Mouse (Mus musculus) lung, embryonic 15.5 days (tissue): ENCODE results near the gene Gm14569. TPM values are rescaled to one million over a fixed set of nuclear protein-coding genes. Genes with fewer than 3 reads are reported as not detected.

ENCODE experiments used
- ATAC-seq: fragments of 200-750 bp; cut with Nextera tagmentation; 2 replicates; pipeline ENCODE4 v1.8.0; 2017; ENCODE audit warnings: moderate number of reproducible peaks, borderline replicate concordance; ENCODE audit not compliant: low FRiP score, low TSS enrichment; ENCODE audit errors: extremely low read depth
- H3K27ac ChIP-seq: fragments of 300-500 bp; sonication (generic); 2 replicates; pipeline ENCODE4 v1.5.1; 2015; ENCODE audit warnings: moderate library complexity, mild to moderate bottlenecking, inconsistent platforms
- H3K27me3 ChIP-seq: fragments of 300-500 bp; sonication (generic); 2 replicates; pipeline ENCODE4 v1.6.1; 2015; ENCODE audit warnings: inconsistent platforms
- H3K36me3 ChIP-seq: fragments of 300-500 bp; sonication (generic); 2 replicates; pipeline ENCODE4 v1.6.1; 2015; ENCODE audit warnings: inconsistent platforms
- H3K4me1 ChIP-seq: fragments of 300-500 bp; sonication (generic); 2 replicates; pipeline ENCODE4 v1.6.1; 2015; ENCODE audit warnings: inconsistent platforms
- H3K4me2 ChIP-seq: fragments of 300-500 bp; sonication (generic); 2 replicates; pipeline ENCODE4 v1.6.1; 2015; ENCODE audit warnings: inconsistent platforms, mild to moderate bottlenecking, moderate library complexity
- H3K4me3 ChIP-seq: fragments of 300-500 bp; sonication (generic); 2 replicates; pipeline ENCODE4 v1.5.1; 2015; ENCODE audit warnings: mild to moderate bottlenecking, inconsistent platforms
- H3K9ac ChIP-seq: fragments of 300-500 bp; sonication (generic); 2 replicates; pipeline ENCODE4 v1.6.1; 2015; ENCODE audit warnings: inconsistent platforms
- H3K9me3 ChIP-seq: fragments of 300-500 bp; sonication (generic); 2 replicates; pipeline ENCODE4 v1.6.1; 2016; ENCODE audit warnings: inconsistent platforms
- WGBS: fragments of 180-500 bp; shearing (Covaris S2); methylation state at CpG from one replicate; pipeline ENCODE4 v1.1.7; 2015; 5-methylcytosine and 5-hydroxymethylcytosine counted together
- polyA plus RNA-seq: library from polyadenylated mRNA; unstranded; fragments of >200 nt; fragmentation: Nextera tagmentation; extraction: Ambion mirVana; gene quantifications from 2 replicates; pipeline ENCODE4 v1.2.1, GENCODE M21; 2015

Gene Gm14569
- 0.04 TPM in 1 of 2 replicates, not detected in the other for polyA plus RNA-seq

DNA sequence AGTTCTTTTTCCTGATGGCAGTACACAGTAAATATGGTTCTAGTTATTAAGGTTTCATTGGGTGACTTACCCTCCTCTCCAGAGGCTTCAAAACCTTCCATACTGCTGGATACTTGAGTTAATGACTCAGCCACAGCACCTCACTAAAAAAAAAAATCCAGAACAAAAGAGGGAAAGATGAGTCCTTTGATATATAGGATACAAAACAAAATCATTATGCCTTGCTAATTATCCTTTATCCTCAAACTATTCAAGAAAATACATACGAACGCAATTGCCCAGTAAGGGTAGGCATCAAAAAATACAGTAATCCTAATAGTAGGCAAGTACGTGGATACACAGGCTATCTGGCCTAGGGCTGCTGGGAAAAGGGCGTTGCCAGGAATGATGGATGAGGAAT lies at the start of gene Gm14569:
Gene Gm14569, minus strand, starts transcription at position 101 of the 400 bp plus-strand sequence.
- H3K4me1 ChIP-seq = no peaks in the 10 kb centered on the region
- no peak within 1 kb of the TSS for H3K9ac ChIP-seq
- no peak within 1 kb of the TSS for H3K4me2 ChIP-seq
- H3K36me3 ChIP-seq = no peaks in the 10 kb centered on the region
- H3K27me3 ChIP-seq = no peaks in the 10 kb centered on the region
- no peak within 1 kb of the TSS for H3K27ac ChIP-seq
- 88% methylated on average over 4 of the region's 4 CpGs for WGBS
- no peak for ATAC-seq
- no peak within 1 kb of the TSS for H3K4me3 ChIP-seq
- H3K9me3 ChIP-seq = no peaks in the 10 kb centered on the region

DNA sequence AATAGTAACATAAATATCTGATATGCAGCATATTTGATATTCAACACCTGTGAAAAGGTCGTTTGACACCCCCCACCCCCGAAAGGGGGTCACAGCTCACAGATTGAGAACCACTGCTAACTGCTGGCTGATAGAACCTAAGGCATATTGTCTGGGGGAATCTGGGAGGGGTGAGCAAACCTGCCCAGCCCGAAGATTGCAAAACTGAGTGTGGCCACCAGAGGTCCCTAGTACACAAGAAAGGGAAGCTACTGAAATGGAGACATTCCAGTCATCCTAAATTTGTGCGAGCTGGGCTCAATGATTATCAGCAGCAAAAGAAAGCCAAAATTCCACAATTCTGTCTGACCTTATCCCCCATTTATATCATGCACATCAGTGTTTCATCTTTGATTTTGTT lies 42.9 kb upstream of the Gm14569 start:
- Histone ChIP-seq H3K4me3 (no peak overlapping the region), H3K4me1 (no peaks in the 10 kb centered on the region), H3K4me2 (no peak overlapping the region), H3K9ac (no peak overlapping the region), H3K36me3 (no peaks in the 10 kb centered on the region), H3K27ac (no peak overlapping the region), H3K9me3 (no peaks in the 10 kb centered on the region), H3K27me3 (no peaks in the 10 kb centered on the region)
- 11% methylated on average over 4 of the region's 4 CpGs for WGBS
- no peak for ATAC-seq

DNA sequence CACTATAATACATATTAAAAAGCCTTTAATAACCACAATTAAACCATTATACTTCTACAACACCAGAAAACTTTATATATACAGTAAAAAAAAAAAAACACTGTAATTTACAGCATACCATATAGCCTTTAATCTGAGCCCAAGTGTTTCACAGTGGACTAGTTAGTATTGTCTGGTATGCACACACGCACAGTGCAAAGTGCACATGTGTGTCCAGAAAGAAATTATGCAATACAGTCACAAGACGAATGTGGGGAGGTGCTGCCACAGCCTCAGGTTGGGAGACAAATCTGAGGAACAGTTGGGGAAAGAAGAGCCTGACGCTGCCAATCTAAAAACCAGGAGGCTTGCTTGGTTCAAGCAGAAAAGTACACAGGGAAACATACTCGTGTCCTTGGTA lies 42.1 kb upstream of the Gm14569 start:
- Histone ChIP-seq H3K9me3 (no peaks in the 10 kb centered on the region), H3K4me1 (no peaks in the 10 kb centered on the region), H3K36me3 (no peaks in the 10 kb centered on the region), H3K4me3 (no peak overlapping the region), H3K27me3 (no peaks in the 10 kb centered on the region), H3K4me2 (no peak overlapping the region), H3K9ac (no peak overlapping the region), H3K27ac (no peak overlapping the region)
- WGBS = 56% methylated on average over 4 of the region's 4 CpGs
- no peak for ATAC-seq

DNA sequence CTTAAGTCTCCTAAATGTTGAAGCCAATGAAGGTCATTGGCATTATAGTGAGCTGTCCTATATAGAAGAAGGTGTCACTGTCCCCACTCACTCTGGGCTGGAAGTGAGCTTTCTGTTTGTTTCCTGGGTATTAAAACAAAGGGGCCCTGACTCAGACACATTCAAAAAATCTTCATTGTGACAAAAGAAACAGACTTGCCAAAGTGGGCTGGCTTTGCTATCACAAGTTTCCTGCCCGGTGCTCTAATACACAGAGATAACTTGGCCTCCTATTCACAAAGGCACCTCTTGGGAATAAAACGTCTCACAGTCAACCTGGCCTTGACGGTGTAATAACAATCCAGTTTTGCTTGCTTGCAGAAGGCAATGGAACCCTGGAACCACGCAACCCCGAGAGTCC lies 38.6 kb upstream of the Gm14569 start:
- no peak overlapping the region for H3K4me3 ChIP-seq
- no peak overlapping the region for H3K9ac ChIP-seq
- no peaks in the 10 kb centered on the region for H3K9me3 ChIP-seq
- H3K4me1 ChIP-seq = no peaks in the 10 kb centered on the region
- H3K27me3 ChIP-seq = no peaks in the 10 kb centered on the region
- H3K36me3 ChIP-seq = no peaks in the 10 kb centered on the region
- no peak for ATAC-seq
- no peak overlapping the region for H3K4me2 ChIP-seq
- 65% methylated on average over 5 of the region's 5 CpGs for WGBS
- no peak overlapping the region for H3K27ac ChIP-seq

DNA sequence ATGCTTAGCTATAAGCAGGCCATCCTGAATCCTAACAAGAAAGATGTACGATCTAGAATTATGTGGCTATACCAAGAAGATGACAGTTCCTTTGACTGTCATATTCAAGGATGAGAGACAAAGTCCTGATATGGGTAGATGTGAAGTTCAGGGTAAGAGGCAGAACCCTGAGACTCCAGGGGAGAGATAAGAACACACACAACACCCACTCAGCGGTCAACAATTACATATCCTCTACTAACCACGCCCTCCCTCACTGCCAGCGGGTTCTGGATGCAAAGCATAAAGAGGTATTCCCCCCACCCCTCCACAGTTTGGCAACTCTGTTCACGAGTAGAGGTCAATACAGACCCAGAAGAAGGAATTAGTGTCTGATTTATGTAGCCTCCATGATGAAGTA lies 32.1 kb upstream of the Gm14569 start:
- Histone ChIP-seq H3K4me3 (no peak overlapping the region), H3K36me3 (no peaks in the 10 kb centered on the region), H3K27me3 (no peaks in the 10 kb centered on the region), H3K9me3 (no peaks in the 10 kb centered on the region), H3K9ac (no peak overlapping the region), H3K4me2 (no peak overlapping the region), H3K27ac (no peak overlapping the region), H3K4me1 (no peaks in the 10 kb centered on the region)
- 55% methylated on average over 5 of the region's 5 CpGs for WGBS
- no peak for ATAC-seq

DNA sequence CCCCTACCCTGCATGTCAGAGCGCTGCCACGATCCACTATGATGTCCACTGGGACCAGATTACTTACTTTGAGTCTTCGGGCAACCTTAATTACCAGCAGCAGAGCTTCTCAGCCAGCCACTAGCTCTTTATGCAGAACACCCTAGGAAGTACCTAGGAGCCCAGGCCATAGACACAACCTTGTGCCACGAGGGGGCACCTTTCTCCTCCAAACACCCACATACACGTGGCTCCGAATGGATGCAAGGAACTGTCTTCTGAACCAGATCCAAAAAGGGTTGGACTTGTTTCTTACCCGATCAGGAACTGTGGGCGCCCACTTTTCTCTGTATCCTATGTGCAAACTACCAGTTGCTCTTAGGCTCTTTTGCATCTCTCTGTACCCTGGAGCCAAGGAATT lies 22.1 kb upstream of the Gm14569 start:
- Histone ChIP-seq H3K4me2 (no peak overlapping the region), H3K4me3 (no peak overlapping the region), H3K4me1 (no peaks in the 10 kb centered on the region), H3K27me3 (no peaks in the 10 kb centered on the region), H3K9me3 (no peaks in the 10 kb centered on the region), H3K9ac (no peak overlapping the region), H3K27ac (no peak overlapping the region), H3K36me3 (no peaks in the 10 kb centered on the region)
- WGBS = 51% methylated on average over 8 of the region's 8 CpGs
- no peak for ATAC-seq

DNA sequence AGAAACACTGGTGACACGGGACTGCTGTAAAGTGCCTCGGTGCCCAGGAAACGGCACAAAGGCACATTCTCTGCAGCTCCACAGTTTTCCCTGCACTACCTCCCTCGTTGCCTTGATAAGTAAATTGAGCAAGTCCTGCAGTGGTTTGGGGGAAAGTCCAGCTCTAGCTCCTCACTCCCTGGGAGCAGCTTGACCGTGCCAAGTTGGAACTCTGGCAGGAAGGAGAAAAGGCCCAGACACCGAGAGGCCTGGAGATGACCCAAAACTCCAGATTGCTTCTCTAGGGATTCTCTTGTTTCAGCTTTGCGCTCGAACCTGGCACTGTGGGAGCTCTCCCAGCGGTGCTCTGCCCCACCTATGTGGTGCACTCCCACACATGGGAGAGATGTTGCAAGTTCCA lies 21.6 kb upstream of the Gm14569 start:
- no peak overlapping the region for H3K27ac ChIP-seq
- no peaks in the 10 kb centered on the region for H3K27me3 ChIP-seq
- no peaks in the 10 kb centered on the region for H3K4me1 ChIP-seq
- H3K4me2 ChIP-seq = no peak overlapping the region
- ATAC-seq = no peak
- WGBS = 50% methylated on average over 9 of the region's 9 CpGs
- H3K36me3 ChIP-seq = no peaks in the 10 kb centered on the region
- H3K9me3 ChIP-seq = no peaks in the 10 kb centered on the region
- no peak overlapping the region for H3K4me3 ChIP-seq
- no peak overlapping the region for H3K9ac ChIP-seq

DNA sequence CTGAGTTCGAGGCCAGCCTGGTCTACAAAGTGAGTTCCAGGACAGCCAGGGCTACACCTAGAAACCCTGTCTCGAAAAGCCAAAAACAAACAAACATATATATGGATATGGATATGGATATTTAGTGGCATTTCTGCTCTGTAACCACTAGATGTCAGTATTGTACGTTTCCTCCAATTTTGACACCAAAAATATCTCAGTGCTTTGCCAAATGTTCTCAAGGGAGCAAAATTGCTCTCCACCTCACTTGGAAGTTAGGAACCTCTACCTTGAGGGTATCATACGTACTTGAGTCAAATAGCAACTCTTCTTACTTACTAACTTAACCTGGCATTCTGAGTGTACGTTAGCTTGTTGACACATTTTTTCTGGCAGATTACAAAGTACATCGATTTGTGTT lies 15.2 kb upstream of the Gm14569 start:
- no peaks in the 10 kb centered on the region for H3K36me3 ChIP-seq
- H3K4me1 ChIP-seq = no peaks in the 10 kb centered on the region
- H3K27ac ChIP-seq = no peak overlapping the region
- H3K4me2 ChIP-seq = no peak overlapping the region
- H3K27me3 ChIP-seq = no peaks in the 10 kb centered on the region
- ATAC-seq = no peak
- H3K9ac ChIP-seq = no peak overlapping the region
- H3K9me3 ChIP-seq = no peaks in the 10 kb centered on the region
- no peak overlapping the region for H3K4me3 ChIP-seq
- 40% methylated on average over 6 of the region's 6 CpGs for WGBS

DNA sequence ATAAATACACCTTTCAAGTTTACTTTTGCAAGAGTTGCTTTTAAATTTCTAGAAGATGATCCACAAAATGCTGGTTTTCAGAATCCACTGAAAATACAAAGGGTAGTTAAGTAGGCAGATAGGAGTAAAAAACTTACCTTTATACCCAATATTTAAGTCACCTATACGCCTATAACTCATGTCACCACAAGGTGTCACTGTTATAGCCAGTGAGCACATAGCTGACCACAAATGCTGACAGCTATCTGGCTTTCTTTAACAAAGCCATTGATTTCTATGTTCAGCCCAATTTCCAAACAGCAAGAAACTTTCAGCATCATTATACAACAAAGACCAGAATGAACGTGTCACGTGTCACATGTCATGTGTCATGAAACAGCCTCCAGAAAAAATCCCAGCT lies 2.1 kb downstream of the Gm14569 start:
- H3K4me1 ChIP-seq = no peaks in the 10 kb centered on the region
- no peaks in the 10 kb centered on the region for H3K36me3 ChIP-seq
- ATAC-seq = no peak
- H3K27ac ChIP-seq = no peak overlapping the region
- H3K9ac ChIP-seq = no peak overlapping the region
- 22% methylated on average over 3 of the region's 3 CpGs for WGBS
- no peaks in the 10 kb centered on the region for H3K9me3 ChIP-seq
- no peak overlapping the region for H3K4me3 ChIP-seq
- H3K4me2 ChIP-seq = no peak overlapping the region
- no peaks in the 10 kb centered on the region for H3K27me3 ChIP-seq

DNA sequence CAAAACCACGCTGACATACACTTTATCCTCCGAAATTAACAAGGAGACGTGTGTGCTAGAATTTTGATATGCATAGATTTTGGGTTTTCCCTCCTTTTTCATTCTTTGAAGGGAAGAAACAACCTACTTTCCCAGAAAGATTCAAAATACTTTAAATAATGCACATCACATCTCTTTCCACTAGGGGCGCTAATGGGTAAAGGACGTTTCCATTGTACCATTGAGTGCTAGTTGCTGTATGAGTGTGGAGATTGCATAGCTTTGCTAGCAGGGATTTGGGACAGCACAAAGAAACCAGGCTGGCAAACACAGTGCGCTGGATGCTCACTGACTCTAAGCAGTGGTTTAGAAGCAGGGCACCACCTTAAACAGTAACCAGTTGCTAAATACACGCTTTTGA lies 3.6 kb downstream of the Gm14569 start:
- Histone ChIP-seq H3K4me3 (no peak overlapping the region), H3K4me2 (no peak overlapping the region)
- WGBS = 44% methylated on average over 7 of the region's 7 CpGs

DNA sequence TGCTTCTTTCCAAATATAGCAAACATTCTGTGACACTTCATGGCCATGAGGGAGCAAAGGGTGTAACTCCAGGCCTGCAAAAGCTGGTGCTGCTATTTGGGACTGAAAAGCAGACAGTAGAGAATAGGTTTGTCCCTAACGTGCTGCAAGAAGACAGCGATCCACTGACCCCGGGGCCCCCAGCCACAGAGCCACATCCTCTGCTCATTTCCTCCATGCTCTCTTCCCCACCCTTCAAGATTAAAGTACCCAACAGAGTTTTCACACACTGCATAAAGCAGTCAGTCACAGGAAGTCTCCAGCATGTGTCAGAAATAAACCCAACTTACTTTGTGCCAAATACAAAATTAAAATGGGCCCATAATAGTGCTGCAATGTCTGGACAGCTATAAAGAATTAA lies 16.8 kb downstream of the Gm14569 start:
- no peaks in the 10 kb centered on the region for H3K36me3 ChIP-seq
- no peak overlapping the region for H3K27ac ChIP-seq
- no peaks in the 10 kb centered on the region for H3K27me3 ChIP-seq
- no peak for ATAC-seq
- no peaks in the 10 kb centered on the region for H3K4me1 ChIP-seq
- no peak overlapping the region for H3K4me3 ChIP-seq
- H3K9me3 ChIP-seq = no peaks in the 10 kb centered on the region
- H3K9ac ChIP-seq = no peak overlapping the region
- no peak overlapping the region for H3K4me2 ChIP-seq
- WGBS = 64% methylated on average over 3 of the region's 3 CpGs

More for the DNA sequence above, 3.6 kb downstream of the Gm14569 start:
- Histone ChIP-seq H3K4me1 (no peaks in the 10 kb centered on the region), H3K27ac (no peak overlapping the region), H3K9ac (no peak overlapping the region), H3K27me3 (no peaks in the 10 kb centered on the region), H3K36me3 (no peaks in the 10 kb centered on the region), H3K9me3 (no peaks in the 10 kb centered on the region)
- ATAC-seq = no peak

DNA sequence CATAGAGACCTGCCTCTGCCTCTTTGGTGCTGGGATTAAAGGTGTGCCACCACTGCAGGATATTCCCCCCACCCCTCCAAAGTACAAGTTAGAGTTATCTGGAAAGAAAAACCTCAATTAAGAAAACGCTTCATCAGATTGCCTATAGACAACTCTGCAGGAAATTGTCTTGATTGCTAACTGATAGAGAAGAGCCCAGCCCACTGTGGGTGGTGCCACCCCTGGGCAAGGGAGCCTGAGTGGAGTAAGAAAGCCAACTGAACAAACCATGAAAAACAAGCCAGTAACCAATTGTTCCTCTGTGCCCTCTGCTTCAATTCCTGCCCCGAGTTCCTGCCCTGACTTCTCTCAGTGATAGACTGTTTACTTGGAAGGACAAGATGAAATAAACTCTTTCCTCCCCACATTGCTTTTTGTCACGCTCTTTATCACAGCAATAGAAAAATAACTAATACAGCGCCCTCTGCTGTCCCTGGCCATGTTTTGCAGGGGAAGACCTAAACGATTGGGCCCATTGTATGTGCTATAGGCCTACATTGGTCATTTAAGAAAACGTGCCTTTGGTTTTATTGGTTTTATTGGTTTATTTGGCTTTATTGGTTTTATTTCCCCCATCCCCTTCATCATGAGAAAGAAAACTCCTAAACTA lies 17.4 kb downstream of the Gm14569 start:
- 45% methylated on average over 6 of the region's 6 CpGs for WGBS
- ATAC-seq = no peak
- no peaks in the 10 kb centered on the region for H3K4me1 ChIP-seq

DNA sequence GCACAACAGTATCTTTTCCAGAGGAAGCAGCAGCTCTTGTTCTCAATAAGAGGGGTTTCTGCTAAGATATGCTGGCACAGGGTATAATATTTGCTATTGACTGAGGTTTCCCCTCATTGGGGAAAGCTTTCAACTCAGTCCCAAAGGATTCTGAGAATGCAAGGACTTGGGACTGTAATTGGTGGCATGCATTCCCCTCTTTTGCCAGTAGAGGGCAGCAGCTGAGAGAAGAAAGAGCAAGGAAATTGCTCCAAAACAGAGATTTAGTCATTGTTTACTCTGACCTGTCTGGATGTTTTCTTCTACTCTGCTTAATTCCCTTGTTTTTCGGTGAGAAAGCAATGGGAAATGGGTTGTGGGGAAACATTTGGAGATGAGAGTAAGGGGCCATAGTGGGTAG lies 35.6 kb downstream of the Gm14569 start:
- Histone ChIP-seq H3K9ac (no peak overlapping the region), H3K36me3 (no peaks in the 10 kb centered on the region), H3K27me3 (no peaks in the 10 kb centered on the region), H3K4me1 (no peaks in the 10 kb centered on the region), H3K9me3 (no peaks in the 10 kb centered on the region), H3K27ac (no peak overlapping the region), H3K4me2 (no peak overlapping the region), H3K4me3 (no peak overlapping the region)
- 38% methylated on average over 1 of the region's 1 CpGs for WGBS
- ATAC-seq = no peak

More for the DNA sequence above, 17.4 kb downstream of the Gm14569 start:
- Histone ChIP-seq H3K36me3 (no peaks in the 10 kb centered on the region), H3K27ac (no peak overlapping the region), H3K27me3 (no peaks in the 10 kb centered on the region), H3K9me3 (no peaks in the 10 kb centered on the region), H3K4me2 (no peak overlapping the region), H3K9ac (no peak overlapping the region), H3K4me3 (no peak overlapping the region)
